Mouse (Mus musculus) embryonic stem cell, embryonic (primary cell): ENCODE data around the gene Ddt.

ENCODE experiments used
- CTCF ChIA-PET, 4 experiments: fragments of 300-600 bp in 2 of 4; fragments of 350-600 bp in 2 of 4; sonication (Branson Sonifier 250); formaldehyde crosslinking; loops; one replicate each; lab custom pipeline; 2022; ENCODE audit warnings: inconsistent platforms in 2 of 4; lab: Charles Lee
- POLR2A ChIA-PET, 4 experiments: fragments of 300-600 bp in 2 of 4; fragments of 350-600 bp in 2 of 4; sonication (Branson Sonifier 250); formaldehyde crosslinking; loops; one replicate each; lab custom pipeline; 2022; ENCODE audit warnings: antibody characterized with exemption in 4 of 4, inconsistent platforms in 1 of 4; lab: Charles Lee

Ddt gene

DNA sequence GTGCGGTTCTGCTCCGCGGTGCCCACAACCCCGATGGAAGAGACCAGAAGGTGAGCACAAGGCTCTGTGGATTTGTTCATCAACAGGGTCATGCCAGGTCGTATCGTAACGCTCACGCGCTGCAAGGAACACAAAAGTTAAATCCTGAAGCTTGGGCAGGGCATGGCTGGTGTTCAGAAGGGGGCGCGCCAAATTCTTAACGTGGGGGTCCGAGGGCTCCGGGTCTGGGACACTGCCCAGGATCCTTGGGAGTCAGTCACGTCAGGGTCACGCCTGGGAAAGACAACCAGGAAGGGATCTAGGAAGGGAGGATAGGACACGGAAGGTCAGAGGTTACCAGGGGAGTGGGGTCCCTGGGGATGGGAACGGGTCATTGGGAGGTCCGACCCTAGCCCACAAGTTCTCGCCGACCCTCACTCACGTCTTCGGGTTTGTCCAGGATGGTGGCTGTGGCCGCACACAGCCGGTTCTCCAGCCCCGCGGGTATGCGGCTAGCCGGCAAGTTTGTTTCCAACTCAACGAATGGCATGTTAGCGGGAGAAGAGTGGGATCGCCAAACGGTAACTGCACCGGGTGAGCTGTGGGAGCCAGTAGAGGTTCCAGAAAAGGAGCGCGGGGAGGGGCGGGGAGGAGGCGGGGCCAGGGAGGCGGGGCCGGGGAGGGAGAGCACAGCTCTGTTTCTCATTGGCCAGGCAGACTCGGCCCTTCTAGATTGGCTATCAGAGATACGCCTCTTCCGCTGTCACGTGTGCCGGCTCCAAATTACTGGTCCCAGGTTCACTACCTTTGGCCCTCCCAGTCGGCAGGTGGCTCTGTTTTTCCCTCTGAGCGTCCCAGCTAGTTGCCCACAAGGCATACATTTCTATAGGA is at the start of gene Ddt:
TSS of gene Ddt (minus strand) at position 620 of the 870 bp plus-strand sequence.
- CTCF ChIA-PET: interaction anchor here (0.5 to 2.9 kb wide), 41 partner anchors 8 to 518 kb away, joined by 3 to 40 read pairs (median 4); partner anchors contain the start of genes Cabin1 (in 4 of the 4), Gstt1 (in 2 of the 4), Derl3 (in 1 of the 4) and Gstt2 (in 1 of the 4)
- POLR2A ChIA-PET: interaction anchor here (0.5 to 3.5 kb wide), 106 partner anchors 8 to 1424 kb away, joined by 3 to 77 read pairs (median 4); partner anchors contain the start of genes Cabin1 (in 3 of the 4), Gstt2 (in 3 of the 4), Mif (in 3 of the 4) and Gm20441 (in 2 of the 4)

GRCm38 (mm10) chr10:75822443-75822842 is 49.2 kb upstream of the Ddt start, which contains the start of gene Gstt4:
Gene Gstt4 (minus strand): TSS chr10:75822543.
- ChIA-PET POLR2A (interaction anchor here in 1 of 4 experiments (0.6 kb wide), 1 partner anchor 33 kb away, joined by 3 read pairs; no protein-coding TSS in a partner anchor), CTCF (interaction anchor here in 2 of 4 experiments (1.5 to 1.6 kb wide), 2 partner anchors 10 to 13 kb away, joined by 3 to 6 read pairs; no protein-coding TSS in a partner anchor)

GRCm38 (mm10) chr10:75819882-75820281 is 46.7 kb upstream of the Ddt start:
- CTCF ChIA-PET: interaction anchor here in 2 of 4 experiments (1.3 to 1.8 kb wide), 3 partner anchors 17 to 29 kb away, joined by 3 to 4 read pairs (median 4); partner anchors contain the start of gene Gstt2 (in 1 of the 2)
- POLR2A ChIA-PET: interaction anchor here in 2 of 4 experiments (0.9 to 1.6 kb wide), 3 partner anchors 20 to 55 kb away, joined by 3 to 4 read pairs (median 3); partner anchors contain the start of gene Ddt (in 1 of the 2)

- ChIA-PET POLR2A (interaction anchor here in 3 of 4 experiments (0.9 to 1.6 kb wide), 5 partner anchors 19 to 103 kb away, joined by 3 to 4 read pairs (median 3); partner anchors contain the start of genes Ddt (in 1 of the 3) and Smarcb1 (in 1 of the 3)), CTCF (interaction anchor here in 3 of 4 experiments (0.7 to 1.8 kb wide), 10 partner anchors 9 to 232 kb away, joined by 3 to 7 read pairs (median 4); partner anchors contain the start of gene Ddt (in 1 of the 3))
Observed at GRCm38 (mm10) chr10:75818641-75819040, 45.4 kb upstream of the Ddt start.

GRCm38 (mm10) chr10:75804217-75804616 is 31.0 kb upstream of the Ddt start:
- POLR2A ChIA-PET: no interaction called here
- CTCF ChIA-PET: no interaction called here

DNA sequence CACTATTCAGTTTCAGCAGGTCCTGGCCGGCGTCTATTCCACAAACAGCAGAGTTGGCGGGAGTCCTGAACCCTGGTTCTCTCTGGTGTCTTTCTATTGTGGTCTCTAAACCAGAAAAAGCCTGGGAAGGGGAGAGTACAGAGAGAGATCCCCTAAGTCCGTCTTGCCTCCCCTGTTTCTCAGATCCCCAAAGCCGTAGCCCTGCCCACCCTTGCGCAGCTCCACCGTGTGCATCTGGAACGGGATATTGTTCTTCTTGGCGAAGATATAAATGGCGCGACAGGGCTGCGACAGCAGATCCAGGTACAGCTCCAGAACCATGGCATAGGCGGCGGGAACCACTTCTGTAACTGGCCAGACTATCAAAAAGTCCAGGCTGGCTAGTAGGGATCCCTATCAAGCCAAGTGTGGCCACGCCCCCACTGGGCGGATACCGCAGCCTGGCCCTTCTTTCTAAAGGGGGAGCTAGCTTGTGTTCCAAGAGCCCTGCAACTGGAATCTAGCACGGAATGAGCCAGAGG is 25.0 kb upstream of the Ddt start, which contains the start of gene Gstt1:
TSS of gene Gstt1 (minus strand) at position 409 of the 521 bp plus-strand sequence.
- ChIA-PET POLR2A (interaction anchor here in 3 of 4 experiments (0.6 to 2.5 kb wide), 18 partner anchors 8 to 150 kb away, joined by 3 to 17 read pairs (median 4); partner anchors contain the start of genes Cabin1 (in 2 of the 3), Ddt (in 2 of the 3), Chchd10 (in 1 of the 3) and Gm20441 (in 1 of the 3)), CTCF (interaction anchor here in 3 of 4 experiments (0.6 to 1.6 kb wide), 9 partner anchors 18 to 234 kb away, joined by 3 to 6 read pairs (median 3); partner anchors contain the start of genes Ddt (in 2 of the 3), Gm20441 (in 1 of the 3) and Zfp280b (in 1 of the 3))

DNA sequence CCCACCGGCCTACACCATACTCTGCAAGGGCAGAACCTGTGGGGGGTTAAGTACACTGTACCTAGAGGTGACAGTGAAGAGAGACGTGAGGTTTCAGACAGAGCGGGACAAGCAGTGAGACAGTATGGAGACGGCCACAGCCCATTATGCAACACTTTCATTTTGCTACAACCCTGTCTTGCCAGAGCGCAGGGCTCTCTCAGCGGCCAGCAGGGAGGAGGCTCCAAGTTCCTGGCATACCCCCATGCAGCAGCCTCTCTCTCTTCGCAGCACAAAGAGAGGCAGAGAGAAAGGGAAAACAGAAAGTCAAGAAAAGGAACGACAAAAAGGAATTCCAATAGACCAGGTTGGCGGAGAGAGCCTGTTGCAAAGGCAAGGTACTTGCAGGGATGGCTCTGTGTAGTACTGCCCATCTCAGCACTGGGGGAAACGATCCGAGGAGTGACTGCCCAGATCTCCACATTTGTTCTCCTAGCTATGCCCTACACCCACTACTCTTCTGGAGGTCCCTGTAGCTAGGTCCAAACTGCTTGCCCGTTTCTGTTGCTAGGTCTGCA is 24.5 kb upstream of the Ddt start:
- ChIA-PET POLR2A (interaction anchor here in 3 of 4 experiments (1.0 to 2.5 kb wide), 10 partner anchors 8 to 149 kb away, joined by 3 to 17 read pairs (median 5); partner anchors contain the start of genes Cabin1 (in 1 of the 3), Ddt (in 1 of the 3), Gm20441 (in 1 of the 3) and Gstt3 (in 1 of the 3)), CTCF (interaction anchor here in 2 of 4 experiments (0.6 to 1.6 kb wide), 5 partner anchors 18 to 235 kb away, joined by 3 to 6 read pairs (median 5); partner anchors contain the start of genes Ddt (in 1 of the 2), Gm20441 (in 1 of the 2) and Zfp280b (in 1 of the 2))

DNA sequence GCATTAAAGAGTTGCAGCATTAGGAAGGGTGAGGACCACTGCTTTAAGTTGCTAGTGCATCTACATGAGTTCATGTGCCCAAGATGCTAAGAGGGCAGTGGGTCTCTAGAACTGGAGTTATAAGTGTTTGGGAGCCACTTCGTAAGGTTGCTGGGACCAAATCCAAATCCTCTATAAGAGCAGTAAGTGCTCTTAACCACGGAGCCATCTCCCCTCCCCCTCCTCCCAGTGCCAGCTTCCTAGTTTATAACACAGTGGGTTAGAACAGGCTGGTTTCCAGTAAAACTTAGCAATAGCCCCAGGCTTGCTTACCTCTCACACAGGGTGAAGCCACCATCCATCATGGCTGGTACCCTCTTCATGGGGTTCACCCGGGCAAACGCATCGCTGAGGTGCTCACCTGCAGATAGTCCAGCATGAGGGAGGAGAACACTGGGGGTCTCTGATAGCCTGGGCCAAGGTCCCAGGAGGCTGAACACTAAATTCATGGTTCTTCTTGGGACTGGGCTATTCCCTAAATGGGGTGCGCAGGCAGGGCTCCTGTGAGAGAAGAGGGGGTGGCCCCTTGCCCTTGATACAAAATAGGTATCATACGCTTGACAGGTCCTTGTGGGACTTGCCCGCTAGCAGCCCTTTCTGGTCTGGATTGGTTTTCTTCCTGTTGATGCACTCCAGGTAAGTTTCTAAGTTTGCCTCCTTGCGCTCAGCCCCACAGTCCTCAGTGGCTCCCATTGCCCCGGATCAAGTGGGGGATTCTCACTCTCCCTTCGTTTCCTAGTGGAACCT is 23.7 kb upstream of the Ddt start:
- POLR2A ChIA-PET: interaction anchor here in 2 of 4 experiments (0.9 to 1.8 kb wide), 3 partner anchors 9 to 16 kb away, joined by 3 to 5 read pairs (median 4); partner anchors contain the start of genes Gm20441 (in 2 of the 2) and Gstt3 (in 2 of the 2)
- CTCF ChIA-PET: no interaction called here

GRCm38 (mm10) chr10:75794880-75795279 is 21.7 kb upstream of the Ddt start:
- CTCF ChIA-PET: interaction anchor here in 2 of 4 experiments (0.6 to 1.2 kb wide), 3 partner anchors 38 to 51 kb away, joined by 3 to 4 read pairs (median 3); no protein-coding TSS in a partner anchor

DNA sequence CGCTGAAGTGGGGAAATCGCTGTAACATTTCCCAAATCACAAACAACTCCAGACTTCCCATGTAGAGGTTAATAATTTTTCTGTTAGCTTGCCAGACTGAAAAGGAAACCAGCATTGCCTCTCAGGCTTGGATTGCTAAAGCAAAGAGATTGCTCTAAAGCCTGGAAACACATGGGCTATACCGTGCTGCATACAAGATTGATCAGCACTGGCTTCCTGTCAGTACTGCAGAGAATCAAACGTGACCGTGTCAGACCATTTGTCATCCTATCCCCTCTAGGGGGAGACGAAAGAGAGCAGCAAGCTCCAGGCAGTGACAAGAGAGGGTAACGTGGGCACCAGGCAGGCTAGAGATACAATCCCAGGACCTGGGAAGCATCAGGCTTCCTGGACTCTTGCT is 17.6 kb upstream of the Ddt start:
- CTCF ChIA-PET: interaction anchor here in 3 of 4 experiments (0.6 to 2.1 kb wide), 6 partner anchors 8 to 146 kb away, joined by 3 to 10 read pairs (median 5); partner anchors contain the start of genes Gm20441 (in 1 of the 3) and Gstt3 (in 1 of the 3)
- POLR2A ChIA-PET: interaction anchor here (0.6 to 1.6 kb wide), 6 partner anchors 10 to 47 kb away, joined by 3 to 5 read pairs (median 4); partner anchors contain the start of genes Ddt (in 2 of the 4), Gm20441 (in 1 of the 4) and Gstt2 (in 1 of the 4)

More at GRCm38 (mm10) chr10:75794880-75795279, 21.7 kb upstream of the Ddt start:
- POLR2A ChIA-PET: interaction anchor here in 3 of 4 experiments (0.7 to 1.4 kb wide), 3 partner anchors 22 to 199 kb away, joined by 3 to 4 read pairs (median 3); partner anchors contain the start of gene Ddt (in 3 of the 3)

GRCm38 (mm10) chr10:75789841-75790240 is 16.6 kb upstream of the Ddt start:
- ChIA-PET CTCF (interaction anchor here in 2 of 4 experiments (0.6 to 1.5 kb wide), 2 partner anchors 17 to 42 kb away, joined by 3 to 12 read pairs; no protein-coding TSS in a partner anchor), POLR2A (interaction anchor here in 2 of 4 experiments (1.0 to 1.7 kb wide), 5 partner anchors 9 to 147 kb away, joined by 3 to 6 read pairs (median 5); partner anchors contain the start of genes Gstt1 (in 2 of the 2), Ddt (in 1 of the 2), Gm20441 (in 1 of the 2) and Gstt3 (in 1 of the 2))

- ChIA-PET POLR2A (interaction anchor here in 3 of 4 experiments (0.5 to 1.7 kb wide), 10 partner anchors 9 to 449 kb away, joined by 3 to 7 read pairs (median 4); partner anchors contain the start of genes Gstt1 (in 2 of the 3), Gm20441 (in 1 of the 3) and Gstt3 (in 1 of the 3)), CTCF (interaction anchor here in 3 of 4 experiments (0.7 to 1.5 kb wide), 3 partner anchors 43 to 313 kb away, joined by 3 to 5 read pairs (median 5); no protein-coding TSS in a partner anchor)
Observed at GRCm38 (mm10) chr10:75789081-75789735, 16.0 kb upstream of the Ddt start.

- ChIA-PET POLR2A (interaction anchor here in 2 of 4 experiments (0.7 to 1.7 kb wide), 4 partner anchors 8 to 471 kb away, joined by 3 to 6 read pairs (median 4); partner anchors contain the start of genes Gm20441 (in 1 of the 2) and Gstt3 (in 1 of the 2)), CTCF (interaction anchor here in 2 of 4 experiments (0.7 to 0.9 kb wide), 2 partner anchors 314 to 330 kb away, joined by 3 to 5 read pairs; no protein-coding TSS in a partner anchor)
Observed at GRCm38 (mm10) chr10:75788277-75788676, 15.1 kb upstream of the Ddt start.

DNA sequence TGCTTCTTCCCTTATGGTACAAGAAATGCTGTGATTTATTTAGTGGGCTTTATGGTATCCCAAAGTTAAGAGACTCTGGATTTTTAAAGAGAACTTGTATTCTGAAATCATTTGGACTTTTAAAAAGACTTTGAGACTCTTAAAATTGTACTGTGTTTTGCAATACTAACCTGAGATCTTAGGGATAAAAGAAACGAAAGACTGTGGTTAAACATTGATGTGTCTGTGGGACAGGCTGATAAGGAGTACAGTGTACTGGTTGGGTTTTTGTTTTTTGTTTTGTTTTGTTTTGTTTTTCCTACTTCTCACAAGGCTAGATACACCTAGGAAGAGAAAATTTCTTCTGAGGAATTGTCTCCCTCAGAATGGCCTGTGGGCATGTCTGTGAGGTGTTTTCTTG is 12.2 kb upstream of the Ddt start:
- ChIA-PET CTCF (no interaction called here), POLR2A (interaction anchor here in 1 of 4 experiments (2.7 kb wide), 1 partner anchor 12 kb away, joined by 10 read pairs; the partner anchor contains the start of gene Ddt)
